Mouse (Mus musculus) monocyte, adult 5-6 weeks (primary cell): ENCODE measurements around the gene Pip4k2a. TPM values are rescaled to one million over a fixed set of nuclear protein-coding genes. Genes with fewer than 3 reads are reported as not detected.
"Not testable (repeated sequence)": the region's sequence is repeated elsewhere in the genome, so short reads cannot be mapped to it uniquely, and the experiment has no call there.

Experiments
- ATAC-seq: fragments of 153-309, 156-312 bp; replicated peaks from 2 replicates; pipeline ENCODE4 v1.8.0; 2017; ENCODE audit warnings: mild to moderate bottlenecking; ENCODE audit not compliant: low TSS enrichment, insufficient number of reproducible peaks, severe bottlenecking, poor library complexity, low FRiP score
- total RNA-seq: library from RNA; stranded (forward); fragments of 200-1000, 200-491, 200-594 nt; gene quantifications from 3 replicates; pipeline ENCODE4 v1.2.3, GENCODE M21; 2017

Pip4k2a gene
- total RNA-seq, 1 experiment from 2014 or later, result 133 TPM

- ATAC-seq, result no peak
Observed at GRCm38 (mm10) chr2:18914750-18915149, 83.2 kb downstream of the Pip4k2a start.

GRCm38 (mm10) chr2:18913642-18914041, 84.3 kb downstream of the Pip4k2a start:
- ATAC-seq, result no peak

GRCm38 (mm10) chr2:18911251-18911934, 86.5 kb downstream of the Pip4k2a start:
- no peak for ATAC-seq

GRCm38 (mm10) chr2:18910209-18910608, 87.7 kb downstream of the Pip4k2a start:
- ATAC-seq, result no peak

GRCm38 (mm10) chr2:18909713-18910112, 88.2 kb downstream of the Pip4k2a start:
- ATAC-seq, result no peak

GRCm38 (mm10) chr2:18907269-18907668, 90.7 kb downstream of the Pip4k2a start:
- ATAC-seq, result no peak

GRCm38 (mm10) chr2:18906421-18907084, 91.4 kb downstream of the Pip4k2a start:
- no peak for ATAC-seq

- no peak for ATAC-seq
Observed at GRCm38 (mm10) chr2:18903301-18904068, 94.4 kb downstream of the Pip4k2a start.

GRCm38 (mm10) chr2:18901133-18901532, 96.8 kb downstream of the Pip4k2a start:
- no peak for ATAC-seq

- ATAC-seq, result no peak
Observed at GRCm38 (mm10) chr2:18900635-18901034, 97.3 kb downstream of the Pip4k2a start.

GRCm38 (mm10) chr2:18897742-18898256, 100.1 kb downstream of the Pip4k2a start:
- peak; percentile 89 for ATAC-seq

- no peak for ATAC-seq
Observed at GRCm38 (mm10) chr2:18896015-18896414, 101.9 kb downstream of the Pip4k2a start.

- not testable (repeated sequence) for ATAC-seq
Observed at GRCm38 (mm10) chr2:18893336-18893735, 104.6 kb downstream of the Pip4k2a start.

GRCm38 (mm10) chr2:18891991-18892537, 105.9 kb downstream of the Pip4k2a start:
- no peak for ATAC-seq

- ATAC-seq, result no peak
Observed at GRCm38 (mm10) chr2:18890227-18891001, 107.5 kb downstream of the Pip4k2a start.

- no peak for ATAC-seq
Observed at GRCm38 (mm10) chr2:18884277-18884676, 113.6 kb downstream of the Pip4k2a start.

GRCm38 (mm10) chr2:18874626-18875025, 123.3 kb downstream of the Pip4k2a start:
- no peak for ATAC-seq

- ATAC-seq, result no peak
Observed at GRCm38 (mm10) chr2:18874063-18874462, 123.9 kb downstream of the Pip4k2a start.
